Mouse (Mus musculus): ENCODE data around the gene Anapc2. TPM values are rescaled to one million over a fixed set of nuclear protein-coding genes. Genes with fewer than 3 reads are reported as not detected.
A peak's percentile ranks its signal among the peaks of the same experiment; 100 is the strongest.
"Not testable (repeated sequence)": the region's sequence is repeated elsewhere in the genome, so short reads cannot be mapped to it uniquely, and the experiment has no call there.

Gene Anapc2
- total RNA-seq, 2 experiments from 2014 or later, result 85.1 to 86.5 TPM

DNA sequence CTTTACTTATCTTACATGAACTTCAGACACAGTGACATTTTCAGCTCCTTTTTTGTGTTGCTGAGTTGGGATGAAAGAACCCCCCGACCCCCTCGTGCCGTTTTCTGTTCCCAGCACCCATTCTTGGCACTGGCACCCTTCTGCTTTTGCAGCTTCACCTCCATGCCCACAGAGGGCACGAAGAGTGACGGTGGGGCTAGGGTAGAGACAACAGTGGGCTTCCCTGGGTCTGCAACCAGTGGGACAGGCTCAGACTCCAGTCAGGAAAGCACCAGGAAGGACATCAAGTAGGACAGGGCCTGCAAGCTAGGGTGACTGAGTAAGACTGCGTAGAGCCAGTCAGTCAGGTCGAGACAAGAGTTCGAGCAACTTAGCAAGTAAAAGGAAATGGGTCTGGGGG, 32.0 kb upstream of the Anapc2 start:
- no peak for DNase-seq (ENCODE audit: extremely low spot score in 1 of 2, low spot score in 1 of 2)

DNA sequence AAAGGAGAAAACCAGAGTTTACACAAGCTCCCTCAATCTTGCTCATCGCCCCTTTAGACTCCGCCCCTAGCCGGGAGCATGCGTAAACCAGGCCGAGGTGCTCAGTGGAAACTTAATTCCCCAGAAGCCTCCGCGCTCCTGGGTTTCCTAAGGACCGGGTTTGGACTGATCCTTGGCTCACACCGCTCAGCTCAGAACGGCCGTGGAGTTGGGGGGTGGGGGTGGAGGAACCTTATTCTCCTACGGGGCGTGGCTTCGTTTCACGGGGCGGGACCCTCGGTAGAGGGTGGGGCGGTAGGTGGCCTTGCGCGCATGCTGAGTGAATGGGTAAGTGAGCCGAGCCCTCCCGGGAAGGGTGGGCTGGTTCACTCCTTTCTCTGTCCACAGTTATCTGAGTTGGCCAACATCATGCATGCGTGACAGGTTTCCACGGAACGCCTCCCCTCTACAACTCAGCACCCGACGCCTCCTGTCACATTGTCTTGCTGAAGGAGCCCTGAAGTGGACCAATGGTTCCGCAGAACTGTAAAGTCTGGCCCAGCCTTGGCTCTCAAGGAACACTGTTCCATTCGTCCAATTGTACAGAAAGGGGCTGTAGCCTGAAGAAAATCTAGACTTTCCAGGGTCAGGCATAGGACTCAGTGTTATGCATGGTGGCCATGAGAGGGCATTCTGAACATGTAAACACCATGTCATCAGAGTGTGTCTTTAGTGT, 31.4 kb upstream of the Anapc2 start:
- peak; percentile 36 to 46 for DNase-seq (ENCODE audit: extremely low spot score in 1 of 2, low spot score in 1 of 2)

DNA sequence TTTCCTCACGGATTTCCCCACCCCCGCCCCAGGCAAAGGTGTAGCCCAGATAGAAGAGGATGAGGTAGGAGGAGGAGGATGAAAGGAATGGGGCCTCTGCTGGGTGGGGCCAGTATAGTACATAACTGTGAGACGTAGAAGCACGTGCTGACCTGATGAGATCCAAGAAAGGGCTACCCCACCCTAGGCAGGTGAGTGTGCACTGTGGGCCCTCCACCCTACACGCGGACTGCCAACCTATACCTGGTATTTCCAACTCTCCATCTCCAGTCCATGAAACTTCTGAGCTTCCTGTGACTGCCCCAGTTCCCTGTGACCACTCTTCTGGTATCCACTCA, 30.9 kb upstream of the Anapc2 start:
- DNase-seq (ENCODE audit: extremely low spot score in 1 of 2, low spot score in 1 of 2), result no peak

DNA sequence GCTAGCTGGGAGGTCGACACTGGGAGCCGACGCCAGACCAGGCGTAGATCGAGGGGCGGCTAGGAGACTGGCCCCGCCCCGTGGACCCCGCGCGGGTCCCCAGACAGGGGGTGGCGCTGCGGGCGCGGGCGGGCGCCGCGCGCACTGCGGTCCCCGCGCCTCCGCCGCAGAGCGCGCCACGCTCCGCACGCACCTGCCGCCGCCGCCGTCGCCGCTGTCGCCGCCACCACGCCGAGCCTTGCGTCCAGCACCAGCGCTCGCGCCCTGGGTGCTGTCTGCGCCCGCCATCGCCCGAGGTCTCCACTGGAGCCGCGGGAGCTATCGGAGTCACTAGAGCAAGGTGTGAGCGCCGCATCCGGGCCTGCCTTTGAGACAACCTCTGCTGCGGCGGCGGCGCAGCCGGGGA, 30.2 kb upstream of the Anapc2 start, which contains the start of the genes Rnf208 and Cysrt1:
Rnf208 (plus strand) TSS at position 155 of the 406 bp plus-strand sequence.
Cysrt1 (minus strand) TSS at position 352 of the 406 bp plus-strand sequence.
- DNase-seq (ENCODE audit: extremely low spot score in 1 of 2, low spot score in 1 of 2), result peak in 1 of 2 experiments; percentile 44

DNA sequence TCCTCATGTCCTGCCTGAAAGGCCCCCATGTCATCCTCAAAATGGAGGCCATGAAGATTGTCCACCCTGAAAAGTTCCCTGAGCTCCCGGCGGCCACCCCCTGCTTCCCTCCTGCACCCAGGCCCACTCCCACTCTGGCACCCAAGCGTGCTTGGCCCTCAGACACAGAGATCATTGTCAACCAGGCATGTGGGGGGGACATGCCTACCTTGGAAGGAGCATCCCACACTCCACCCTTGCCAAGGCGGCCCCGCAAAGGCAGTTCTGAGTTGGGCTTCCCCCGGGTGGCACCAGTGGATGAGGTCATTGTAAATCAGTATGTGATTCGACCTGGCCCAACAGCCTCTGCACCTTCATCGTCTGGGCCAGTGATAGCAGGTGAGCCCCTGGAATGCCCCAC, 28.9 kb upstream of the Anapc2 start:
- DNase-seq (ENCODE audit: extremely low spot score in 1 of 2, low spot score in 1 of 2), result no peak

DNA sequence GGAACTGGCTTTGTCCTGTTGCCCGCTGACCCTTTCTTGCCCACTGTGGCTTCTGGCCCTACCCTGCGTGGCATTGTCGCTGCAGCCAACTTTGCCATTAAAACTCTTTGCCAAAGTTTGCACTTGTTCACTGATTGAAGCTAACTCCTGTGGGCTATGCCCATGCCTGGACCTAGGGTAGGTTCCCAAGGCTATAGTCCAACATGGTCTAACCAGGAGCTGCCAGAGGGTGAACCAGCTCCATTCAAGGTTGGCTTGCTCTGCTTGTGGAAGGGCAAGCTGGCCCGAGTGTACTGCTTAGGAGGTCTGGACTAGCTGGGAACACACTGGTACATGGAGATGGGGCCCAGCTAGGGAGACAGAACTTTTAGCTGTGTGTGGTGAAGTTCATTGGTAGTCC, 28.1 kb upstream of the Anapc2 start:
- DNase-seq (ENCODE audit: extremely low spot score in 1 of 2, low spot score in 1 of 2), result no peak

DNA sequence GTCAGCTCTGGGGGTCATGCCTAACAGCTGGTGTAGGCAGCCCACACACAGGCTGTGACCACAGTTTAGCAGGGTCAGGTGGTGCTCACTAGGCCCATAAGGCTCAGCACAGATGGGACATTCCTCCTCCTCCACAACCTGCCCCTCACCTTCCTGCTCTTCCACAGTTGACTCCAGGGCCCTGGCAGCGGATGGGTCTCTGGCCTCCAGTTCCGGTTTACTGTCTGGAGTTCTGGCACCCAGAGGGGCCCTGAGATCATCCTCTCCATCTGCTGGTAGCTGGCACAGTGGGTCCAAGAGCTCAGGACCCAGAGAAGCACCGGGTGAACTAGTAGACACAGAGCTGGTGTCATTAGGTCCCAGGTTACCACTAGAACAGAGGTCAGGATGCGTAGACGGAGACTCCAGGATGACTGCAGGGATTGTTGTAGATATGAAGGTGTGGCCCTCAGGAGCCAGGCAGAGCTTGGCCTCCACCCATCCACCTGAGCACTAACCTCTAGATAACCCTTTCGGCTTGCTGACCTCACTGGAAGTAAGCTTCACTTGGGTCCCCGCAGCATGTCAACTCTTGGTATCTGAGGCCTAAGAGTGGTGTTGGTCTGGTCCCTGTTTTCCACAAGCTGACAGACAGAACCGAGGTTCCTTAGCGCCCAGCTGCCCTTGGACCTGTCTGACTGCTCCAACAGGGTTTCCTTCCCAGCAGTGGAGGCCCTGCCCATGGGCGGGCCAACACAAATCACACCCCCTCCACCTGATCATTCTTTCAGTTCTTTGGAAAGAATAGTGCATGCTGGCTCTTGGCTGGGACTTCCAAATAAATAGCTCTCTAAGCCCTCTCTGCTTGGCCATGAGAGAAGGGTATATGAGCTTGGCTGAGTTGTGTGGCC, 25.9 kb upstream of the Anapc2 start, which contains the start of gene AL732309.1:
AL732309.1 (minus strand) TSS at position 681 of the 890 bp plus-strand sequence.
- DNase-seq (ENCODE audit: extremely low spot score in 1 of 2, low spot score in 1 of 2), result no peak

DNA sequence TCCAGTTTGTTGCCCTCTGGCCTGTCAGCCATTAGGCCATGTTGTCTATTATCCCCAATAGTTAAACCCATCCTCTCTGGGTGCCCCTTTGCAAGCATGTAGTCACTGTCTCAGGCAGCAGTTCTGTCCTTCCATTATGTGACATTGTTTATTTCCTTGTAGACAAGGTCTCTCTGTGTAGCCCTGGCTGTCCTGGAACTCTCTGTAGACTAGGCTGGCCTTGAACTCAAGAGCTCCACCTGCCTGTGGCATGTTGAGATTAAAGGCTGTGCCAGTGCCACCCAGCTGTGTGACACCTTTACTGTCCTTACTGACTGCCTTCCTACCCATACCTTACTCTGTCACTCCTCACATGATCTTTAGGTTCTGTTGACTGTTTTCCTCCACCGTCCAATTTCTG, 19.9 kb upstream of the Anapc2 start:
- no peak for DNase-seq (ENCODE audit: extremely low spot score in 1 of 2, low spot score in 1 of 2)

DNA sequence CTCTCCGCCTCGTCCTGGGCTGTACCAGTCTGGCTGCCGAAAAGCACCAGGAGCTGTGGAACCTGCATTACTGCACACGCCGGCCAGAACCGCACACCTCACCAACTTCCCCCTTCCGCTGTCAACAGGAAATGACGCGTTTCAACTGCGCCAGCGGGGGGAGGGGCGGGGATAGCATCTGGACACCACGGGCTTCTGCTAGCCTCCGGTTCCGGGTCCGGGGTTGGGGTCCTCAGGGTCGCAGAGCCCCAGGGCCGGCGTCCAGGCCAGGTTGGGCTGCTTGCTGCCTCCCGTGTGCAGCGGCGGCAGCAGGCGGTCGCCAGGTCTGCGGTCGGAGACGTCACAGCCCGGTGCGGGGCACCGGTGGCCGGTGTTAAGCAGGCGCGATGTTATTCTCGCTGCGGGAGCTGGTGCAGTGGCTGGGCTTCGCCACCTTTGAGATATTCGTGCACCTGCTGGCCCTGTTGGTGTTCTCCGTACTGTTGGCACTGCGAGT, 16.9 kb upstream of the Anapc2 start, which contains the start of gene Tmem203:
Tmem203 (plus strand) TSS at position 156 of the 496 bp plus-strand sequence.
- DNase-seq (ENCODE audit: extremely low spot score in 1 of 2, low spot score in 1 of 2), result peak; percentile 84 to 90

DNA sequence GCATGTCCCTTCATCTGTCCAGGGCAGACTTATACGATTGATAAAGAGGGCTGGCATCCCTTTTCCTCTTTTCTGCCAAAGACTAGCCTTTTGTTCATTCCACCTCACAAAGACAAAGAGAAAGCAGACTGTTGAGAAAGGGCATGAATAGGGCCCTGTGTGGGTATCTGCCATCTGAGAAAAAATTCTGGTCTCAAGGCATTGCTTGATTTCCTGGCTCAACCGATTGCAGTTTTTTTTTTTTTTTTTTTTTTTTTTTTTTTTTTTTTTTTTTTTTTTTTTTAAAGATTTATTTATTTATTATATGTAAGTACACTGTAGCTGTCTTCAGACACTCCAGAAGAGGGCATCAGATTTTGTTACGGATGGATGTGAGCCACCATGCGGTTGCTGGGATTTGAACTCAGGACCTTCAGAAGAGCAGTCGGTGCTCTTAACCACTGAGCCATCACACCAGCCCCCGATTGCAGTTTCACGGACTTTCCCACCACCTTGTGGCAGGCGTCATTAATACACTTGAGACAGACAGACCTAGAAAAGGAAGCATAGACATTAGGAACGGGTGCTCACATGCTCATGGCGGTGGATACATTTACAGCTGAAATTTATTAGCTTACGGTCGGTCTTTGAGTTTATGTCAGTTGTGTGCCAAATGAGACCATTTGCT, 15.7 kb upstream of the Anapc2 start:
- peak in 1 of 2 experiments; percentile 48 for DNase-seq (ENCODE audit: extremely low spot score in 1 of 2, low spot score in 1 of 2)

DNA sequence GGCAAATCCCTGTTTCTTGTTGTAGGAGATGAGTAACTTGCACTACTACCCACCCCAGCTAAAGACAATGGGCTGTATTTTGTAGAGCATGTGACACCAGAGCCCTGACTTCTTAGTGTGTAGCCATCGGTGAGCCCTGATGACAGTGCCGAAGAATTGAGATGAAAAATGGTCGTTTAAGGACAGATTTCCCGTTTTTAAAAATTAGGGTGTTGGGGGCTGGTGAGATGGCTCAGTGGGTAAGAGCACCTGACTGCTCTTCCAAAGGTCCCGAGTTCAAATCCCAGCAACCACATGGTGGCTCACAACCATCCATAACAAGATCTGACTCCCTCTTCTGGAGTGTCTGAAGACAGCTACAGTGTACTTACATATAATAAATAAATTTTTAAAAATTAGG, 15.0 kb upstream of the Anapc2 start:
- not testable (repeated sequence) for DNase-seq (ENCODE audit: extremely low spot score in 1 of 2, low spot score in 1 of 2)

DNA sequence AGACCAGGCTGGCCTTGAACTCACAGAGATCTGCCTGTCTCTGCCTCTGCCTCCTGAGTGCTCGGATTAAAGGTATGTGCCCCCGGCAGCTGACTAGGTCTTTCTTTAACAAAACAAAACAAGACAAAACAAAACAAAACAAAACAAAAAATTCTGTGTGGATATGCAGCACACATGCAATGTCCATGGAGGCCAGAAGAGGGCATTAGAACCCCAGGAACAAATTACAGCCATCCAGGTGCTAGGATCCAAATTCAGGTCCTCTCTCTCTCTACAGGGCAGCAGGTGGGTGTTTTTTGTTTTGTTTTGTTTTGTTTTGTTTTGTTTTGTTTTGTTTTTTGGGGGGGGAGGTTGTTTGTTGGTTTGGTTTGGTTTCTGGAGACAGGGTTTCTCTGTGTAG, 13.4 kb upstream of the Anapc2 start:
- DNase-seq (ENCODE audit: extremely low spot score in 1 of 2, low spot score in 1 of 2), result no peak

DNA sequence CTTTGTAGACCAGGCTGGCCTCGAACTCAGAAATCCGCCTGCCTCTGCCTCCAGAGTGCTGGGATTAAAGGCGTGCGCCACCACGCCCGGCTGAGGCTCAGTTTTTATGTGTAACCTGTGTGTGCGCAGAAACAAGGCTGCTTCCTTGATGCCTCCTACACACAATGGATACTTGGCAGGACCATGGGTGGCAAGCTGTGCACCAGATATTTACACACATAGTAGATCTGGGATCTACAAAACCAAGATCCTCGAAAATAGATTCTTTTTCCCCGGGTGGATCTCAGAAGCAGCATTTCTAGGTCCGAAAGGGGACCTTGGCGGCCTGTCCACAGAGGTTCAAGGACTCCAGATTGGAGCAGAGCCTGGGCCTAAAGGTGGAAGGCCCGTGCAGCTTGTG, 10.4 kb upstream of the Anapc2 start:
- no peak for DNase-seq (ENCODE audit: extremely low spot score in 1 of 2, low spot score in 1 of 2)

DNA sequence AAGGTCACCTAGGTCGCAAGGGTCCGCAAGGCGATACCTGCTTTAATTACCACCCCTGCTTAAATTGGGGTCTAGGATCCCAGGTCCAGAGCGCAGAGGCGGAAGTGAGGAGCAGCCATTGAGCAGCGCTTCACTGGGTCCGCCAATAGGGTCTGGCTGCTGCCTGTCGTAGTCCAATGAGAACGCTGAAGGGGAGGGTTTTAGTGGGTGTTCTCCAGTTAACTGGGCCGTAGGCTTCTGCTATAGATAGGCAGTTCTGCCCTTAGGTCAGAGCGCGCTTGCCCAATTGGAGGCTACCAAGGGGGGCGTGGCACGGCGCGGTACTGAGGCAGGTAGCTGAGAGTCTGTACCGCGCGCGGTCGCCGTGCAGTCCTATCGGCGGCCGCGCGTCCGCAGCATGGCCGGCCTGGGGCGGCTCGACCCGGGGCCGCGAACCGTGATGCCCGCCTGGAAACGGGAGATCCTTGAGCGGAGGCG, 9.9 kb upstream of the Anapc2 start, which contains the start of gene Tprn:
Tprn (plus strand) TSS at position 328 of the 477 bp plus-strand sequence.
- DNase-seq (ENCODE audit: extremely low spot score in 1 of 2, low spot score in 1 of 2), result peak; percentile 68 to 78

DNA sequence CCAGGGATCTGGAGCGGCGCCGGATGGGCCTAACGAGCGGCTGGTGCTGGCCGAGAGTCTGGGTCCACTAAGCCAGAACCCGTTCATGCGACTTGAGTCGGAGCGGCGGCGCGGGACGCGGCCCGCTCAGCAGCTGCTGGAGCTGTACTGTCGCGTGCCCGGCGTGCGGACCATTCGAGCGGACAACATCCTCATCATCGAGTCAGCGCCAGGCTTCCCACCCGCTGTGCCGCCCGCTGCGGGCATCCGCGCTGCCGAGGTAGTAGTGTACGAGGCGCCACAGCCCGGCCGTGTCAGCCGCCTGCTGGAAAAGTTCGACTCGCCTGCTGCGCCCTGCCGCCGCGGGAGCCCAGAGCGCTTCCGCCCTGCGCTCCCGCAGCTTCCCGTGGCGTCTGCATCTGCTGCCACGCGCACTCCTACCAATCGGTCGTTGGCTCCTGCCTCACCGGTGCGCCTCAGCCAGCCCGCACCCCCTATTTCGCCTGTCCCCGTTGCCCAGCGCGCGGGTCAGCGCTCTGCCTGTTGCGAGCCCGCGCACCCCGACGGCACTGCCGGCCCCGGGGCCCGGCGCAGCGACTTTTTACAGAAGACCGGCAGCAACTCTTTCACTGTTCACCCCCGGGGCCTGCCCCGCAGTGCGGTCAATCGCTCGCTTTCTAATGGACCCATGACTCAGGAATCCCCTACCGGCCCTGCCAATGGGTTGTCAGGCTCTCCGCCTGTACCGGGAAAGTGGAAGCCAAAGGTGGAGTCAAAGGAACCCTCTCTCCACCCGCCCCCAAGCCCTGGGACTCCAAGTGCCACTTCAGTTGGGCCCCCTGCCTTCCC, 9.3 kb upstream of the Anapc2 start:
- DNase-seq (ENCODE audit: extremely low spot score in 1 of 2, low spot score in 1 of 2), result no peak

DNA sequence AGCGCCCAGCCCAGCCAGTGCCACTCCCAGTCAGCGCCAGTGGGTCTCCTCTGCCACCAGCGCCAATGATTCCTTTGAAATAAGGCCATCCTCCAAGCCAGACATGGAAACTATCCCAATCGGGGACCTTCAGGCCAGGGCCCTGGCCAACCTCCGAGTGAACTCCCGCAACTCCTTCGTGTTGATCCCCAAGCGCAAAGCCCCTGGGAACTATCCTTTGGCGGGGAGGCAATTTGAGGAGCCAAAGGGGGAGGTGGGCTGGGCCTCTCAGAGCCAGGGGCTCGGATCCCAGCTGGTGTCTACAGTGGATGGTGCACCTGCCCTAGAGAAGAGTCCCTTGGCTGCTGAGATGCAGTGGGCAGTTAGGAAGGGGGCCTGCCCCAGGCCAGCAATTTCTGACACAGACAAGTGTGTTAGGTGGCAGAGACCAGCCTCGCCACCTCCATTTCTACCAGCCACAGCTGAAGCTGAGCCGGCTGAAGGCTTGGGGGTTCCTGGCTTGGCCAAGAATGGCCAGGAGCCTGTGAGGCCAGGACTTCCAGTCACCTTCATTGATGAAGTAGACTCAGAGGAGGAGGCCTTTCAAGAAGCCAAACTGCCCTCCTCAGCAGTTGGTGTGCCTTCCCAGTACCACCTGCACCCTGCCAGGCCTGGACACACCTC, 8.5 kb upstream of the Anapc2 start:
- DNase-seq (ENCODE audit: extremely low spot score in 1 of 2, low spot score in 1 of 2), result no peak

DNA sequence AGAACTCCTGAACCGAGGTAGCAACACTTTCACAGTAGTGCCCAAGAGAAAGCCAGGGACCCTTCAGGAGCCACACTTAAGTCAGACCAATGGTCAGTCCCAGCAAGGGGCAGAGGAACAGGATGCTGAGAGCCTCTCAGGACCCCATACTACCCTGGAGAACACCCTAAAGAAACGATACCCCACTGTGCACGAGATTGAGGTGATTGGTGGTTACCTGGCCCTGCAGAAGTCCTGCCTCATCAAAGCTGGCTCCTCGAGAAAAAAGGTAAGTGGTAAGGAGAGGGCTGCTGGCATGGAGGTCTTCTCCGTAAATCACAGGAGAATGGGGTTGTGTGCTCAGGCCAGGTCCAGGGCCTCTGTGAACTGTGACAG, 8.0 kb upstream of the Anapc2 start:
- no peak for DNase-seq (ENCODE audit: extremely low spot score in 1 of 2, low spot score in 1 of 2)

DNA sequence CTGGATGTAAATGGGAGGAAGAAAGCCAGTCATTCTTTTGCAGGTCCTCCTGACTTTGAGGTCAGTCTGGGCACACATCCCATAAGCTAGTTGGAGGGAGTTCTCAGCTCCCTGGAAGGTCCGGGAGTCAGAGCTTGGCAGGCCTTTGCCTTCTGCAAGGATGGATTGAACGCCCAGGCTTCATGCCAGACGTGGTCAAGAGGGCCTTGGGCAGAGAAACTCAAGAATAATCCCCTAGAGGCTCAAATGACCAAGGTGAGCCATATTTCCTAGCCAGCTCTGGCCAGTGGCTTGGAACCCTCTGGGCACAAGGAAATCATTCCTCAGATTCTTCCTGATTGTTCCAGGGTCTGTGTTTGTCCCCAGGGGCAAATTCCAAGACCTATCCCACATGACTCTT, 7.4 kb upstream of the Anapc2 start:
- DNase-seq (ENCODE audit: extremely low spot score in 1 of 2, low spot score in 1 of 2), result no peak

Measured in layer of hippocampus, postnatal 25 days (tissue).